Mouse (Mus musculus) cortical plate, adult 2 months (tissue): ENCODE results near the gene Myom1. TPM values are rescaled to one million over a fixed set of nuclear protein-coding genes. Genes with fewer than 3 reads are reported as not detected.

Source experiments
- H3K27ac ChIP-seq: fragments of 200-500 bp; 2 replicates; pipeline ENCODE4 v1.5.1; 2012; ENCODE audit warnings: low read length, control low read depth, inconsistent platforms; ENCODE audit not compliant: insufficient read depth
- H3K4me1 ChIP-seq: fragments of 200-500 bp; 2 replicates; pipeline ENCODE4 v1.6.1; 2011; ENCODE audit warnings: low read length; ENCODE audit not compliant: control insufficient read depth, insufficient read depth
- H3K4me3 ChIP-seq: fragments of 200-500 bp; 2 replicates; pipeline ENCODE4 v1.5.1; 2011; ENCODE audit warnings: mild to moderate bottlenecking, low read length, control low read depth; ENCODE audit not compliant: insufficient read depth
- CTCF ChIP-seq: fragments of 200-500 bp; IDR thresholded peaks from 2 replicates; pipeline ENCODE4 v1.5.1; 2011; ENCODE audit warnings: mild to moderate bottlenecking, control low read depth, low read length; ENCODE audit not compliant: insufficient read depth; ENCODE audit errors: extremely low read depth
- POLR2A ChIP-seq: fragments of 200-500 bp; IDR thresholded peaks from 2 replicates; pipeline ENCODE4 v1.6.1; 2011; ENCODE audit warnings: mild to moderate bottlenecking, low read length, control low read depth; ENCODE audit not compliant: insufficient read depth; ENCODE audit errors: extremely low read depth
- polyA plus RNA-seq: library from polyadenylated mRNA; depleted of rRNA; stranded (reverse); fragments of >200 nt; gene quantifications from 2 replicates; pipeline ENCODE4 v1.2.3, GENCODE M21; 2012

Myom1 gene
- polyA plus RNA-seq, 1 experiment = 2.1 TPM

DNA sequence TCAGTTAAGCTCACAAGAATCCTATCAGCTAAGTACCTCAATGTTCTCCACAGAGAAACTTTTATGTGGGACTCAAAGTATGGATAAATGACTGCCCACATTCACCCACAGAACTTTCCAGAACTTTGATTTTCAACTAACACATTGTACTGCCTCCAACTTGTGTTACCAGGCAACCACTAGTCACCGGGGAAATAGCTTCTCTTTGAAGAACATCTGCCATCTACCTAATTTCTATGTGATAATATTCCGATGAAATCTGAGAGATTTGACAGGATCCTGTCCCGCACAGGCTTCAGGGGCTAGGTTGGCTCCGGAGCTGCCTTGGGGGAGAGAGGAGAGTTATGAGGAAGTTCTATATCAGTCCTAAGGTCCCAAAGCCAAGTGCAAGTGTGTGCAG is 44.4 kb downstream of the Myom1 start:
- Histone ChIP-seq H3K4me3 (no peak overlapping the region), H3K27ac (no peak overlapping the region), H3K4me1 (no peaks in the 10 kb centered on the region)
- no peak for TF ChIP-seq CTCF

DNA sequence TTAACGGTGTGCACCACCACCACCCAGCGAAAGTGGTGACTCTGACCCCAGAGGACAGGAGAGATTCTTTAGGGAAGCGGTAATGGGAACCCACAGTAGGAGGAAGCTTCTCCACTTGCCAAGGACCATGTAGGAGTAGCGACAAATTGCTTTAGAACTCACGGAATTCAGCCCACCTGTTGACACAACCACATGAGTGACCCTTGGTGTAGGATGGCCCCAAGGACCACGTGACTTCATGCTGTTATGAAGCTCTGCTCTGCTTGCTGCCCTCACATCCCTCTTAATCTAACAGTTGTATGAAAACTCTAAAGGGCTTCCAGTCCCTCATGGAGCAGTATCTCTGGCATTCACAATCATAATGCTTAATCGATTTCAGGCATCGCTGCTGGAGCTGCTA is 46.9 kb downstream of the Myom1 start:
- no peak overlapping the region for H3K27ac ChIP-seq
- no peak for TF ChIP-seq CTCF
- no peak for TF ChIP-seq POLR2A

GRCm38 (mm10) chr17:71053134-71053708 is 50.8 kb downstream of the Myom1 start:
- TF ChIP-seq CTCF = no peak
- no peak for TF ChIP-seq POLR2A
- Histone ChIP-seq H3K4me1 (no peaks in the 10 kb centered on the region), H3K27ac (no peak overlapping the region), H3K4me3 (no peak overlapping the region)

More for the DNA sequence above, 46.9 kb downstream of the Myom1 start:
- Histone ChIP-seq H3K4me3 (no peak overlapping the region), H3K4me1 (no peaks in the 10 kb centered on the region)

DNA sequence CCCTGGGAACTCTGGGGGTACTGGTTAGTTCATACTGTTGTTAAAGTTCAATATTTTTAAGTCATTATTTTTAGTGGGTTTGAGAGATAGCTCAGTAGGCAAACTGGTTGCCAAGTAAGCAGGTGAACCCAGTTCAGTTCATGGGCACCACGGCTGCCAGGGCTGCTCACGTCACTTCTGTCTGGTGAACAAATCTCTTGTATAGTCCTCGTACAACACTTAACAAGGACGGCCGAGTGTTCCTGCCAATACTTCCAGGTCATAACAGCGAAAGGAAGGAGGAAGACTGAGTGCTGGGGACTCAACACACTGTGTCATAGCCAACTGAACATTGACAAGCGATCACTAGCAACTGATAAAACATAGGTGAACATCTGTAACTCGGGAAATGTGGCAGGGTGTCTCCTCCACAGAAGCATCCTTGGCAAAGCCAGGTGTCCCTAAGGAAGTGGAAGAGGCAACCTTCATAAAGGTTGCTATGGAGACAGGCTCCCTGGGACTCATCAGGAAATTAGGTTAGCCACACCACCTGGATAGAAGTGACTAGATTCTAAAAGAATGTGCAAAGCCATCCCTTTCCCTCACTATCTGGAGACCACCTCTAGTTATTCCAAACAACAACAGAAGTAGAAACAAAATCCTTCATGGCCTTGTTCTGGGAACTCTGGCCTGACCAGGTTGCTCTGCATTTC is 52.9 kb downstream of the Myom1 start:
- TF ChIP-seq POLR2A (no peak), CTCF (no peak)
- Histone ChIP-seq H3K4me3 (no peak overlapping the region), H3K27ac (no peak overlapping the region), H3K4me1 (no peaks in the 10 kb centered on the region)

DNA sequence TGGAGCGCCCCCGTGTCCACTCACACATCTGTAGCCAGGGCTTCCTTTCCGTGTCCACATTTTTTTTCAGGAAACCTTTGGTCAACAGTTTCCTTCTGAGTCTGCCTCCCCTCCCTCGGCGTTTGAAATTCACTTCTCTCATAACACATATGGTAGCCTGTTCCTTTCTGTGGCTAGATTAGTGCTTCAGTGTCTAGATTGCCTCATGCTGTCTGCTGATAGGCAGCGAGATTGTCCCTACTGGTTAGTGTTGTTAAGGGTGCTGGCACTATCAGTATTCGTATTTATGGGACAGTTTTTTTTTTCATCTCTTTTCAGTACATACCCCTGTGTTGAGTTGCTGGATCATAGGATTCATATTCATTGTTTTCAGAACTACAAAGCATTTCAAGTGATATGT is 54.0 kb downstream of the Myom1 start:
- H3K27ac ChIP-seq = no peak overlapping the region
- TF ChIP-seq POLR2A (no peak), CTCF (no peak)
- no peak overlapping the region for H3K4me3 ChIP-seq
- H3K4me1 ChIP-seq = no peaks in the 10 kb centered on the region

- Histone ChIP-seq H3K27ac (no peak overlapping the region), H3K4me1 (no peaks in the 10 kb centered on the region), H3K4me3 (no peak overlapping the region)
- TF ChIP-seq CTCF (no peak), POLR2A (no peak)
Measured at GRCm38 (mm10) chr17:71057758-71058157, 55.3 kb downstream of the Myom1 start.

- no peaks in the 10 kb centered on the region for H3K4me1 ChIP-seq
- TF ChIP-seq POLR2A (no peak), CTCF (no peak)
- no peak overlapping the region for H3K4me3 ChIP-seq
- H3K27ac ChIP-seq = no peak overlapping the region
Measured at GRCm38 (mm10) chr17:71059213-71059612, 56.8 kb downstream of the Myom1 start.

GRCm38 (mm10) chr17:71062049-71062560 is 59.7 kb downstream of the Myom1 start:
- H3K27ac ChIP-seq = no peak overlapping the region
- no peak for TF ChIP-seq POLR2A
- no peak for TF ChIP-seq CTCF
- no peak overlapping the region for H3K4me3 ChIP-seq
- no peaks in the 10 kb centered on the region for H3K4me1 ChIP-seq

GRCm38 (mm10) chr17:71062870-71063602 is 60.6 kb downstream of the Myom1 start:
- no peaks in the 10 kb centered on the region for H3K4me1 ChIP-seq
- no peak overlapping the region for H3K4me3 ChIP-seq
- no peak for TF ChIP-seq CTCF
- TF ChIP-seq POLR2A = no peak
- no peak overlapping the region for H3K27ac ChIP-seq

GRCm38 (mm10) chr17:71064463-71065014 is 62.1 kb downstream of the Myom1 start:
- no peak for TF ChIP-seq POLR2A
- no peak for TF ChIP-seq CTCF
- Histone ChIP-seq H3K27ac (no peak overlapping the region), H3K4me3 (no peak overlapping the region)

More at GRCm38 (mm10) chr17:71064463-71065014, 62.1 kb downstream of the Myom1 start:
- no peaks in the 10 kb centered on the region for H3K4me1 ChIP-seq
